Mouse (Mus musculus) testis, adult 2 months (tissue): ENCODE results near the gene Itgb1.

ENCODE experiments used
- CTCF ChIP-seq: fragments of 200-500 bp; IDR thresholded peaks from 2 replicates; pipeline ENCODE4 v1.5.1; 2012; ENCODE audit warnings: low read depth, mild to moderate bottlenecking, inconsistent platforms, low read length, moderate library complexity; ENCODE audit not compliant: control insufficient read depth, insufficient read depth, insufficient replicate concordance
- POLR2A ChIP-seq: fragments of 200-500 bp; IDR thresholded peaks from 2 replicates; pipeline ENCODE4 v1.6.1; 2012; ENCODE audit warnings: low read depth, mild to moderate bottlenecking, inconsistent platforms, low read length, moderate library complexity; ENCODE audit not compliant: control insufficient read depth

- no peak for TF ChIP-seq POLR2A
- no peak for TF ChIP-seq CTCF
These were observed 42.4 kb upstream of the Itgb1 start for GRCm38 (mm10) chr8:128643104-128643503.
